Mouse (Mus musculus): ENCODE measurements around the gene Clic6. TPM values are rescaled to one million over a fixed set of nuclear protein-coding genes. Genes with fewer than 3 reads are reported as not detected.

Gene Clic6
- total and polyA plus RNA-seq, 3 experiments = under 0.01 to 0.01 TPM; not detected in 1

DNA sequence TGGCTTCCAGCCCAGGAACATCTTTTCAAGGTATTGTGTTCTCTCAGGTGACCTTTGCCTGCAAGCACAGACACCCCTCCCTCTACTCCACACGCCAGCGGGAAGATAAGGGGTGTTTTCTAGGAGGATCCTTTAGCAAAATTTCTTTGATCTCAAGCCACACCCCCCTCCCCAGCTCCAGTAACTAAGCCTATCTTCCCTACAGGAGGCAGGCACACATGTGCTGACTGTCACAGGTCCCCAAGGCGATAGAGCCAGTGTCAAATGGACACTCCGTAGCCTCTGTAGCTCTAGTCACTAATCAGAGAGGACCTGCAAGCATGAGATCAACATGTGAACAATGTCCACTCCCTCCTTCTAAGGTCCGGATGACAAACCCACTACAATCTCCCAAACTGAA is 80.6 kb downstream of the Clic6 start:
- Histone ChIP-seq H3K36me3 (replicated peaks) (no peaks in the 10 kb centered on the region), H3K9me3 (replicated peaks) (peaks cover 1% of the 10 kb centered on the region), H3K27me3 (ENCODE audit: insufficient read depth, low read length) (peaks cover 57% of the 10 kb centered on the region), H3K4me1 (ENCODE audit: insufficient read depth, low read depth, low read length) (peaks cover under 1% of the 10 kb centered on the region), H3K4me3 (ENCODE audit: low read depth, low read length) (no peak overlapping the region)
- no peak for DNase-seq (ENCODE audit: low spot score)
- TF ChIP-seq POLR2AphosphoS5 (IDR thresholded peaks at IDR 0.05; ENCODE audit: insufficient replicate concordance, low read depth, low read length) (no peak), TAL1 (conservative IDR thresholded peaks at IDR 0.05; ENCODE audit: low read depth, low read length) (no peak), GATA1 (IDR thresholded peaks at IDR 0.05; ENCODE audit: borderline replicate concordance, low read length) (no peak), CTCF (IDR thresholded peaks at IDR 0.05; ENCODE audit: low read depth, low read length) (no peak), GATA2 (IDR thresholded peaks at IDR 0.05; ENCODE audit: borderline replicate concordance, low read depth, low read length) (no peak)
- no peak for ATAC-seq (ENCODE audit: extremely low read depth, insufficient number of reproducible peaks, low FRiP score, poor library complexity, severe bottlenecking)

DNA sequence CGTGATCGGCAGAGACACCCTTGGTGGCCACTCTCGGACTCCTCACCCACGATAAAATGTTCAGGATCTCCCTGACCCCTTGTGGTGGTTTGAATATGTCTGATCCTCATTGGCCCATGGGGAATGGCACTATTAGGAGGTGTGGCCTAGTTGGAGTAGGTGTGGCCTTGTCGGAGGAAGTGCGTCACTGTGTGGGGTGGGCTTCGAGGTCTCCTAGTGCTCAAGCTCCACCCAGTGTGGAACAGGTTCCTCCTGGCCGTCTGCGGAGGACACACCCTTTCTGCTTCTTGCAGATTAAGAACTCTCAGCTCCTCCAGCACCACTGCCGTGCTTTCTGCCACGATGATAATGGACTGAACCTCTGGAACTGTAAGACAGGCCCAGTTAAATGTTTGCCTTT is 85.7 kb downstream of the Clic6 start:
- no peak for ATAC-seq (ENCODE audit: extremely low read depth, insufficient number of reproducible peaks, low FRiP score, poor library complexity, severe bottlenecking)
- Histone ChIP-seq H3K4me3 (ENCODE audit: low read depth, low read length) (no peak overlapping the region), H3K36me3 (replicated peaks) (no peaks in the 10 kb centered on the region), H3K27me3 (ENCODE audit: insufficient read depth, low read length) (peaks cover 46% of the 10 kb centered on the region), H3K4me1 (ENCODE audit: insufficient read depth, low read depth, low read length) (peaks cover 6% of the 10 kb centered on the region), H3K9me3 (replicated peaks) (peaks cover 6% of the 10 kb centered on the region)
- TF ChIP-seq GATA2 (IDR thresholded peaks at IDR 0.05; ENCODE audit: borderline replicate concordance, low read depth, low read length) (no peak), TAL1 (conservative IDR thresholded peaks at IDR 0.05; ENCODE audit: low read depth, low read length) (no peak), CTCF (IDR thresholded peaks at IDR 0.05; ENCODE audit: low read depth, low read length) (no peak), POLR2AphosphoS5 (IDR thresholded peaks at IDR 0.05; ENCODE audit: insufficient replicate concordance, low read depth, low read length) (no peak), GATA1 (IDR thresholded peaks at IDR 0.05; ENCODE audit: borderline replicate concordance, low read length) (no peak)
- no peak for DNase-seq (ENCODE audit: low spot score)

DNA sequence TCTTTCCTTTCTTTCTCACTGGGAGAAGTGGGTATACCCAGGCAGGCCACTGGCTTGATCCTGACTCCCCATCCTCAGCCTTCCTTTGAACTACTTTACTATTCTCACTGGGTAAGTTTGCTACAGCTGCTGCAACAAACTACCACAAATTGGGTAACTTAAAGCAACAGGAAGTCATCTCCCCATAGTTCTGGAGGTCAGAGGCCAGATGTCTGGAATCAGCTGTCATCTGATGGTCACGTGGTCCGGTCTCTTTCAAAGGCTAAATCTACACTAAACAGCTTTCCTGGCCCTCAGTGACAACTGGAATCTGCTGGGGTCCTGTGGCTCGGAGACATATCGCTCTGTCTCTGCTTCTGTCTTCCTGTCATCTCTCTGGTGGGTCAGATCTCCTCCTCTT is 87.7 kb downstream of the Clic6 start:
- no peak for TF ChIP-seq CTCF (IDR thresholded peaks at IDR 0.05; ENCODE audit: low read depth, low read length)
- no peak for TF ChIP-seq GATA2 (IDR thresholded peaks at IDR 0.05; ENCODE audit: borderline replicate concordance, low read depth, low read length)
- TF ChIP-seq TAL1 (conservative IDR thresholded peaks at IDR 0.05; ENCODE audit: low read depth, low read length) = no peak
- no peak for TF ChIP-seq POLR2AphosphoS5 (IDR thresholded peaks at IDR 0.05; ENCODE audit: insufficient replicate concordance, low read depth, low read length)
- no peak for TF ChIP-seq GATA1 (IDR thresholded peaks at IDR 0.05; ENCODE audit: borderline replicate concordance, low read length)
- no peak for ATAC-seq (ENCODE audit: extremely low read depth, insufficient number of reproducible peaks, low FRiP score, poor library complexity, severe bottlenecking)

DNA sequence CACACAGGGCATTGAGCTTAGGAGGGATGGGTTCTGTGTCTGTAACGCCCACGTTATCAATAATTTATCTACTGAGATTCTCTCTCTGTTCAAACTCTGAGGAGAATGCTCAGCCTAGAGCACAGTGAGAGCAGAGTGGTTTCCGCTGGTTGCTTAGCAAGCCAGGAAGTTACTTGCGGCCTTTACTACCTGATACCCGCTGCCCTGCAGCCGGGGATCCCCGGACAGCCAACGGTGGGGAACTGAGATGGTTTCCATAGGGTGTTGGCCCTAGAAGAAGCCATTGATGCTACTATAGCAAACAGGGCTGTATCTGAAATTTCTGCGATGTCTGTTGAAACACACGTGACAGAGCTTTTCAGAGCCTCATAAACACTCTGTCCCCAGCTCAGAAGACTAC is 90.3 kb downstream of the Clic6 start:
- H3K9me3 ChIP-seq (replicated peaks) = peaks cover 6% of the 10 kb centered on the region
- H3K4me1 ChIP-seq (ENCODE audit: insufficient read depth, low read depth, low read length) = peaks cover 6% of the 10 kb centered on the region
- TF ChIP-seq CTCF (IDR thresholded peaks at IDR 0.05; ENCODE audit: low read depth, low read length) (no peak), GATA1 (IDR thresholded peaks at IDR 0.05; ENCODE audit: borderline replicate concordance, low read length) (no peak), GATA2 (IDR thresholded peaks at IDR 0.05; ENCODE audit: borderline replicate concordance, low read depth, low read length) (no peak), TAL1 (conservative IDR thresholded peaks at IDR 0.05; ENCODE audit: low read depth, low read length) (no peak), POLR2AphosphoS5 (IDR thresholded peaks at IDR 0.05; ENCODE audit: insufficient replicate concordance, low read depth, low read length) (no peak)
- no peak overlapping the region for H3K4me3 ChIP-seq (ENCODE audit: low read depth, low read length)
- DNase-seq (ENCODE audit: low spot score) (no peak), ATAC-seq (ENCODE audit: extremely low read depth, insufficient number of reproducible peaks, low FRiP score, poor library complexity, severe bottlenecking) (no peak)
- peaks cover 46% of the 10 kb centered on the region for H3K27me3 ChIP-seq (ENCODE audit: insufficient read depth, low read length)
- no peaks in the 10 kb centered on the region for H3K36me3 ChIP-seq (replicated peaks)

More for the DNA sequence above, 87.7 kb downstream of the Clic6 start:
- Histone ChIP-seq H3K27me3 (ENCODE audit: insufficient read depth, low read length) (peaks cover 38% of the 10 kb centered on the region), H3K9me3 (replicated peaks) (peaks cover 6% of the 10 kb centered on the region), H3K36me3 (replicated peaks) (no peaks in the 10 kb centered on the region), H3K4me3 (ENCODE audit: low read depth, low read length) (no peak overlapping the region), H3K4me1 (ENCODE audit: insufficient read depth, low read depth, low read length) (peaks cover 6% of the 10 kb centered on the region)
- no peak for DNase-seq (ENCODE audit: low spot score)

DNA sequence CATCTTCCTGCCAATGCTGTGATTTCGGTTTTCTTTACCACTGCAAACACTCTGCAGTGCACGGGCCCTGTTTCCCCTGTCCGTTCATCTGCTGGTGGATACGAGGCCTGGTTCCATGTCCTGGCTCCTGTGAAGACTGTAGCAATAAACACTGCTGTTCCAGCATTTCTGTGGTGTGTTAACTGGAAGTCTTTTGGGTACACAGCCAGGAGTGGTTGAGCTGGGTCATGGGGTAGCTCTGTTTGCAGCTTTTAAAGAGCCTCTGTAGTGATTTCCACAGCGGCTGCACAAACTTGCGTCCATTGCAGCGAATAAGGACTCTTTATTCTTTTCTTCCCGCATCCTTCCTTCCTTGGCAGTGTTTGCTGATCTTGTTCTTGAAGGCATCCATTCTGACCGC is 91.8 kb downstream of the Clic6 start:
- no peak for ATAC-seq (ENCODE audit: extremely low read depth, insufficient number of reproducible peaks, low FRiP score, poor library complexity, severe bottlenecking)
- TF ChIP-seq GATA2 (IDR thresholded peaks at IDR 0.05; ENCODE audit: borderline replicate concordance, low read depth, low read length) = no peak
- no peak for TF ChIP-seq POLR2AphosphoS5 (IDR thresholded peaks at IDR 0.05; ENCODE audit: insufficient replicate concordance, low read depth, low read length)
- no peak for TF ChIP-seq TAL1 (conservative IDR thresholded peaks at IDR 0.05; ENCODE audit: low read depth, low read length)
- no peak for TF ChIP-seq GATA1 (IDR thresholded peaks at IDR 0.05; ENCODE audit: borderline replicate concordance, low read length)
- no peak for TF ChIP-seq CTCF (IDR thresholded peaks at IDR 0.05; ENCODE audit: low read depth, low read length)
- H3K4me3 ChIP-seq (ENCODE audit: low read depth, low read length) = no peak overlapping the region
- H3K4me1 ChIP-seq (ENCODE audit: insufficient read depth, low read depth, low read length) = no peaks in the 10 kb centered on the region
- no peak for DNase-seq (ENCODE audit: low spot score)
- peaks cover 47% of the 10 kb centered on the region for H3K27me3 ChIP-seq (ENCODE audit: insufficient read depth, low read length)
- no peaks in the 10 kb centered on the region for H3K9me3 ChIP-seq (replicated peaks)
- H3K36me3 ChIP-seq (replicated peaks) = no peaks in the 10 kb centered on the region

DNA sequence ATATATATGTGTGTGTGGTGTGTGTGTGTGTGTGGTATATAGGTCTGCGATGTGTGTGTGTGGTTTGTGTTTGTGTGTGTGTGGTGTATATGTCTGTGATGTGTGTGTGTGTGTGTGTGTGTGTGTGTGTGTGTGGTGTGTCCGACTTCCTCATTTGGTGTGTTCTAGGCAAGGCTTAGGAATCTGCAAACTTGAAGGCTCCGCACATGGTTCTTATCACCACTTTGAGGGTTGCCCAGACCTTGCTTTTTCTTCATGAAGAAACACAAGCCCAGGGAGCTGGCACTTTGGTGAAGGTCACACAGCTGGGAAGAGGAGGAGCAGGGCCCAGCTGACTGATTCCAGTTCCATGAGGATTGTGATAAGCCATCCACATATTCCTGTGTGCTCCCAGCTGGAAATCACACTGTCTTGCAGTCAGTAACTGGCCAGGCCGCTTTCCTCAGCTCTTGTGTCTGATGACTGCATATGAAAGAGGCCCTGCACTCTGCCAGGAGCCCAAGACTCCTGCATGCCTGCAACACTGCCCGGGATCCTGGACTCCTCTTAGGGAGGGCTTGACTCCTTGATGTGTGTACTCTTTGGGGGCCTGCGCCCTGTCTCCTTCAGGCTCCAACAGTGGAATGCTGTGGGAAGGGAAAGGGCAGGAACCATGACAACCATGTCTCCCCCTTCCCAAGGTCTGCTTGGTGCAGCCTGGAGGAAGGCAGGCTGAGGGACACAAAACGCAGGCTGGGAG is 93.5 kb downstream of the Clic6 start:
- Histone ChIP-seq H3K4me3 (ENCODE audit: low read depth, low read length) (no peak overlapping the region), H3K27me3 (ENCODE audit: insufficient read depth, low read length) (peaks cover 54% of the 10 kb centered on the region), H3K36me3 (replicated peaks) (no peaks in the 10 kb centered on the region), H3K4me1 (ENCODE audit: insufficient read depth, low read depth, low read length) (no peaks in the 10 kb centered on the region), H3K9me3 (replicated peaks) (no peaks in the 10 kb centered on the region)
- TF ChIP-seq GATA1 (IDR thresholded peaks at IDR 0.05; ENCODE audit: borderline replicate concordance, low read length) = no peak
- TF ChIP-seq CTCF (IDR thresholded peaks at IDR 0.05; ENCODE audit: low read depth, low read length) = no peak
- no peak for TF ChIP-seq POLR2AphosphoS5 (IDR thresholded peaks at IDR 0.05; ENCODE audit: insufficient replicate concordance, low read depth, low read length)
- TF ChIP-seq TAL1 (conservative IDR thresholded peaks at IDR 0.05; ENCODE audit: low read depth, low read length) = no peak
- TF ChIP-seq GATA2 (IDR thresholded peaks at IDR 0.05; ENCODE audit: borderline replicate concordance, low read depth, low read length) = no peak
- DNase-seq (ENCODE audit: low spot score) (no peak), ATAC-seq (ENCODE audit: extremely low read depth, insufficient number of reproducible peaks, low FRiP score, poor library complexity, severe bottlenecking) (no peak)

Measured in G1E (cell line).